Mouse (Mus musculus) CH12.LX (cell line): Measurements from ENCODE around the gene Lrch1. TPM values are rescaled to one million over a fixed set of nuclear protein-coding genes. Genes with fewer than 3 reads are reported as not detected.

Experiments used
- DNase-seq: peaks from one replicate; pipeline ENCODE4 v3.0.0-alpha.2; 2013; ENCODE audit errors: extremely low read depth
- H3K27ac ChIP-seq: 2 replicates; pipeline ENCODE4 v1.5.1; 2012; ENCODE audit warnings: low read depth, mild to moderate bottlenecking, control low read depth, moderate library complexity; ENCODE audit not compliant: insufficient read depth
- H3K27me3 ChIP-seq: replicated peaks from 2 replicates; pipeline ENCODE3; 2012; ENCODE audit warnings: inconsistent platforms
- H3K36me3 ChIP-seq, 2 experiments: replicated peaks in 1 of 2; 2 replicates each; pipeline versions ENCODE3 to v1.6.1; 2012; ENCODE audit warnings: inconsistent platforms in 1 of 2, low read length in 1 of 2, mild to moderate bottlenecking in 1 of 2, mixed read lengths in 1 of 2, moderate library complexity in 1 of 2; ENCODE audit not compliant: control insufficient read depth in 1 of 2, insufficient read depth in 1 of 2
- H3K4me1 ChIP-seq, 2 experiments: 2 replicates each; pipeline ENCODE4 v1.6.1; 2012; ENCODE audit warnings: inconsistent platforms in 1 of 2, moderate library complexity in 1 of 2; ENCODE audit not compliant: insufficient read depth in 2 of 2, control insufficient read depth in 1 of 2
- H3K4me2 ChIP-seq: 2 replicates; pipeline ENCODE4 v1.6.1; 2012; ENCODE audit warnings: low read depth, mild to moderate bottlenecking, control low read depth; ENCODE audit not compliant: poor library complexity, insufficient read depth, severe bottlenecking
- H3K4me3 ChIP-seq, 3 experiments: fragments of 150-350 bp in 1 of 3; sonication (generic) in 1 of 3; replicated peaks in 1 of 3; 2 replicates each; pipeline versions ENCODE3 to v1.5.1; 2011 to 2012; ENCODE audit warnings: low read depth in 2 of 3, low read length in 2 of 3, mild to moderate bottlenecking in 2 of 3, moderate library complexity in 2 of 3, control low read depth in 1 of 3, improper control_type of control experiment in 1 of 3, inconsistent platforms in 1 of 3, mixed read lengths in 1 of 3; ENCODE audit not compliant: poor library complexity in 1 of 3
- H3K79me2 ChIP-seq: replicated peaks from 2 replicates; pipeline ENCODE4 v1.6.1; 2012; ENCODE audit warnings: mild to moderate bottlenecking, moderate library complexity; ENCODE audit not compliant: control insufficient read depth, poor library complexity, insufficient read depth, severe bottlenecking; ENCODE audit errors: extremely low read depth
- H3K9ac ChIP-seq: 2 replicates; pipeline ENCODE4 v1.6.1; 2012; ENCODE audit warnings: low read depth, mild to moderate bottlenecking, control low read depth, moderate library complexity; ENCODE audit not compliant: insufficient read depth
- H3K9me3 ChIP-seq: replicated peaks from 2 replicates; pipeline ENCODE3; 2012; ENCODE audit warnings: low read length, inconsistent platforms, mixed read lengths
- BHLHE40 ChIP-seq: IDR thresholded peaks from 2 replicates; pipeline ENCODE4 v1.6.1; 2011; ENCODE audit warnings: mild to moderate bottlenecking, low read depth, low read length, improper control_type of control experiment
- CHD2 ChIP-seq: IDR thresholded peaks from 2 replicates; pipeline ENCODE4 v1.6.1; 2011; ENCODE audit warnings: low read length, improper control_type of control experiment
- CTCF ChIP-seq, 2 experiments: IDR thresholded peaks in 1 of 2; conservative IDR thresholded peaks in 1 of 2; 2 replicates each; pipeline ENCODE4 v1.5.1; 2011 to 2012; ENCODE audit warnings: low read depth in 2 of 2, low read length in 2 of 2, improper control_type of control experiment in 1 of 2, inconsistent platforms in 1 of 2, mild to moderate bottlenecking in 1 of 2, moderate library complexity in 1 of 2
- E2F4 ChIP-seq: IDR thresholded peaks from 2 replicates; pipeline ENCODE4 v1.6.1; 2011; ENCODE audit warnings: low read depth, low read length, improper control_type of control experiment; ENCODE audit not compliant: insufficient replicate concordance
- EP300 ChIP-seq: IDR thresholded peaks from 2 replicates; pipeline ENCODE4 v1.6.1; 2011; ENCODE audit warnings: low read length, improper control_type of control experiment
- ETS1 ChIP-seq: conservative IDR thresholded peaks from 2 replicates; pipeline ENCODE4 v1.6.1; 2012; ENCODE audit warnings: low read depth, mild to moderate bottlenecking, inconsistent platforms, low read length, improper control_type of control experiment, moderate library complexity
- IRF4 ChIP-seq: IDR thresholded peaks from 2 replicates; pipeline ENCODE4 v1.6.1; 2014; ENCODE audit warnings: low read depth, mild to moderate bottlenecking, inconsistent platforms, low read length, improper control_type of control experiment
- JUN ChIP-seq: IDR thresholded peaks from 2 replicates; pipeline ENCODE4 v1.6.1; 2011; ENCODE audit warnings: low read depth, mild to moderate bottlenecking, low read length, improper control_type of control experiment, moderate library complexity; ENCODE audit not compliant: insufficient read depth
- JUND ChIP-seq: conservative IDR thresholded peaks from 2 replicates; pipeline ENCODE4 v1.6.1; 2011; ENCODE audit warnings: low read depth, low read length, improper control_type of control experiment
- KAT2A ChIP-seq: IDR thresholded peaks from 2 replicates; pipeline ENCODE4 v1.6.1; 2012; ENCODE audit warnings: low read length, improper control_type of control experiment, inconsistent platforms; ENCODE audit not compliant: insufficient replicate concordance
- MAFK ChIP-seq: IDR thresholded peaks from 2 replicates; pipeline ENCODE4 v1.6.1; 2011; ENCODE audit warnings: low read length, improper control_type of control experiment; ENCODE audit not compliant: insufficient replicate concordance
- MAX ChIP-seq: IDR thresholded peaks from 2 replicates; pipeline ENCODE4 v1.6.1; 2011; ENCODE audit warnings: low read length, improper control_type of control experiment
- MEF2A ChIP-seq: IDR thresholded peaks from 2 replicates; pipeline ENCODE4 v1.6.1; 2014; ENCODE audit warnings: low read depth, mild to moderate bottlenecking, inconsistent platforms, low read length, improper control_type of control experiment, borderline replicate concordance
- MXI1 ChIP-seq: IDR thresholded peaks from 2 replicates; pipeline ENCODE4 v1.6.1; 2011; ENCODE audit warnings: mild to moderate bottlenecking, low read depth, low read length, improper control_type of control experiment
- POLR2AphosphoS2 ChIP-seq: IDR thresholded peaks from 2 replicates; pipeline ENCODE4 v1.6.1; 2011; ENCODE audit warnings: low read depth, low read length, improper control_type of control experiment
- RCOR1 ChIP-seq: conservative IDR thresholded peaks from 2 replicates; pipeline ENCODE4 v1.6.1; 2012; ENCODE audit warnings: low read depth, mild to moderate bottlenecking, inconsistent platforms, low read length, improper control_type of control experiment
- SMC3 ChIP-seq: IDR thresholded peaks from 2 replicates; pipeline ENCODE4 v1.6.1; 2011; ENCODE audit warnings: low read depth, low read length, improper control_type of control experiment
- ZC3H11A ChIP-seq: IDR thresholded peaks from 2 replicates; pipeline ENCODE4 v1.6.1; 2012; ENCODE audit warnings: low read depth, mild to moderate bottlenecking, inconsistent platforms, low read length, improper control_type of control experiment
- ZKSCAN1 ChIP-seq: IDR thresholded peaks from 2 replicates; pipeline ENCODE4 v1.6.1; 2012; ENCODE audit warnings: low read depth, inconsistent platforms, low read length, improper control_type of control experiment, borderline replicate concordance
- ZMIZ1 ChIP-seq: IDR thresholded peaks from 2 replicates; pipeline ENCODE4 v1.6.1; 2012; ENCODE audit warnings: low read depth, mild to moderate bottlenecking, inconsistent platforms, low read length, improper control_type of control experiment
- ZNF384 ChIP-seq: IDR thresholded peaks from 2 replicates; pipeline ENCODE4 v1.6.1; 2012; ENCODE audit warnings: low read depth, low read length, improper control_type of control experiment, inconsistent platforms
- dilution Hi-C: fragments of 300-500 bp; cut with MboI; formaldehyde crosslinking; loops from 2 replicates; pipeline ENCODE4 v1.14.3; 2020; ENCODE audit warnings: low sequenced_read_pairs; ENCODE audit not compliant: extremely low pct_unique_long_range_greater_than_20kb, extremely low pct_ligation_motif_present
- in situ Hi-C: fragments of 300-500 bp; cut with MboI; formaldehyde crosslinking; loops from 3 replicates; pipeline ENCODE4 v1.14.3; 2019; ENCODE audit warnings: low sequenced_read_pairs, low pct_ligation_motif_present, low pct_unique_long_range_greater_than_20kb, mixed read lengths
- polyA plus RNA-seq: library from polyadenylated mRNA; unstranded; fragments of >175 nt; gene quantifications from 2 replicates; pipeline ENCODE4 v1.2.1, GENCODE M21; 2012; ENCODE audit warnings: low read depth; ENCODE audit not compliant: insufficient read length
- total RNA-seq, 2 experiments: library from RNA; depleted of rRNA; stranded (reverse); fragments of 300-350 nt in 1 of 2; fragments of >200 nt in 1 of 2; gene quantifications; 2 replicates each; pipeline ENCODE4 v1.2.3; 2012 to 2014

Gene Lrch1
- total and polyA plus RNA-seq, 3 experiments, result 10.3 to 23.3 (median 12.8) TPM

- H3K4me3 ChIP-seq, result no peak overlapping the region
- in situ Hi-C loops, result no loop called here
- H3K4me2 ChIP-seq, result no peak overlapping the region
- peaks cover 14 to 52% of the 10 kb centered on the region in 2 experiments for H3K4me1 ChIP-seq
- no peaks in the 10 kb centered on the region for H3K9me3 ChIP-seq
- no peak overlapping the region for H3K9ac ChIP-seq
- dilution Hi-C loops, result no loop called here
- H3K36me3 ChIP-seq, result peaks cover 0 to 6% of the 10 kb centered on the region in 2 experiments
- H3K27ac ChIP-seq, result no peak overlapping the region
- peaks cover 5% of the 10 kb centered on the region; the same call in 1 of the 2 replicates for H3K79me2 ChIP-seq
- no peak for TF ChIP-seq RCOR1
- TF ChIP-seq ZNF384, result no peak
- no peak for TF ChIP-seq SMC3
- no peak for TF ChIP-seq POLR2AphosphoS2
- no peak for TF ChIP-seq EP300
- no peak for TF ChIP-seq ZC3H11A
- no peak for TF ChIP-seq MAX
- no peak for TF ChIP-seq ZKSCAN1
- no peak for TF ChIP-seq JUND
- no peak for TF ChIP-seq MEF2A
- no peak for TF ChIP-seq ETS1
- no peak for TF ChIP-seq MAFK
- no peak for TF ChIP-seq BHLHE40
- no peak for TF ChIP-seq CHD2
- no peak for TF ChIP-seq ZMIZ1
- no peak for TF ChIP-seq CTCF (conservative IDR thresholded peaks at IDR 0.05 in 1 of 2, IDR thresholded peaks at IDR 0.05 in 1 of 2; ENCODE audit: low read depth in 2 of 2, low read length in 2 of 2)
- no peak for TF ChIP-seq KAT2A
- TF ChIP-seq E2F4, result no peak
- H3K27me3 ChIP-seq, result no peaks in the 10 kb centered on the region
- no peak for DNase-seq
Observed at GRCm38 (mm10) chr14:74864805-74865483, 82.7 kb downstream of the Lrch1 start.

GRCm38 (mm10) chr14:74861456-74861855, 86.2 kb downstream of the Lrch1 start:
- in situ Hi-C loops (no loop called here), dilution Hi-C loops (no loop called here)
- Histone ChIP-seq H3K9me3 (no peaks in the 10 kb centered on the region), H3K4me1 (peaks cover 10 to 48% of the 10 kb centered on the region in 2 experiments; a peak in 3 of 4 replicates), H3K4me2 (no peak overlapping the region), H3K79me2 (peaks cover 5% of the 10 kb centered on the region; the same call in 1 of the 2 replicates), H3K4me3 (no peak overlapping the region), H3K36me3 (peaks cover 0 to 20% of the 10 kb centered on the region in 2 experiments), H3K27me3 (no peaks in the 10 kb centered on the region), H3K9ac (no peak overlapping the region), H3K27ac (no peak overlapping the region)
- TF ChIP-seq KAT2A (no peak), MXI1 (no peak), MAX (no peak), ZC3H11A (no peak), RCOR1 (no peak), CTCF (conservative IDR thresholded peaks at IDR 0.05 in 1 of 2, IDR thresholded peaks at IDR 0.05 in 1 of 2; ENCODE audit: low read depth in 2 of 2, low read length in 2 of 2) (no peak), ZKSCAN1 (no peak), JUN (no peak), IRF4 (no peak)
- no peak for DNase-seq
